Mouse (Mus musculus): ENCODE results near the gene Col10a1.
A peak's percentile ranks its signal among the peaks of the same experiment; 100 is the strongest.
"Not testable (repeated sequence)": the region's sequence is repeated elsewhere in the genome, so short reads cannot be mapped to it uniquely, and the experiment has no call there.

The Col10a1 gene

GRCm38 (mm10) chr10:34389681-34390080 is at the start of gene Col10a1:
TSS of gene Col10a1 (plus strand) at chr10:34389981.
- no peak for DNase-seq (ENCODE audit: low read depth, low spot score)

- DNase-seq (ENCODE audit: low read depth, low spot score), result no peak
These were observed 48.8 kb upstream of the Col10a1 start for GRCm38 (mm10) chr10:34341014-34341413.

- DNase-seq (ENCODE audit: low read depth, low spot score), result no peak
These were observed 47.9 kb upstream of the Col10a1 start for GRCm38 (mm10) chr10:34341886-34342285.

- no peak for DNase-seq (ENCODE audit: low read depth, low spot score)
These were observed 37.6 kb upstream of the Col10a1 start for GRCm38 (mm10) chr10:34352166-34352565.

GRCm38 (mm10) chr10:34358263-34358662 is 31.5 kb upstream of the Col10a1 start:
- DNase-seq (ENCODE audit: low read depth, low spot score), result no peak

GRCm38 (mm10) chr10:34363756-34364155 is 26.0 kb upstream of the Col10a1 start:
- no peak for DNase-seq (ENCODE audit: low read depth, low spot score)

- DNase-seq (ENCODE audit: low read depth, low spot score), result peak; percentile 21
These were observed 21.6 kb upstream of the Col10a1 start for GRCm38 (mm10) chr10:34368138-34368537.

- DNase-seq (ENCODE audit: low read depth, low spot score), result no peak
These were observed 16.4 kb upstream of the Col10a1 start for GRCm38 (mm10) chr10:34373332-34373731.

- no peak for DNase-seq (ENCODE audit: low read depth, low spot score)
These were observed 4.1 kb upstream of the Col10a1 start for GRCm38 (mm10) chr10:34385636-34386035.

GRCm38 (mm10) chr10:34396959-34397358 is 7.2 kb downstream of the Col10a1 start:
- no peak for DNase-seq (ENCODE audit: low read depth, low spot score)

GRCm38 (mm10) chr10:34399267-34399666 is 9.5 kb downstream of the Col10a1 start:
- no peak for DNase-seq (ENCODE audit: low read depth, low spot score)

- DNase-seq (ENCODE audit: low read depth, low spot score), result peak; percentile 97
These were observed 28.5 kb downstream of the Col10a1 start, which contains the start of gene Nt5dc1 for GRCm38 (mm10) chr10:34418204-34418756. TSS of gene Nt5dc1 (minus strand) at chr10:34418552.

- not testable (repeated sequence) for DNase-seq (ENCODE audit: low read depth, low spot score)
These were observed 29.0 kb downstream of the Col10a1 start for GRCm38 (mm10) chr10:34418794-34419193.

GRCm38 (mm10) chr10:34431783-34432182 is 42.0 kb downstream of the Col10a1 start:
- no peak for DNase-seq (ENCODE audit: low read depth, low spot score)

GRCm38 (mm10) chr10:34434191-34434590 is 44.4 kb downstream of the Col10a1 start:
- not testable (repeated sequence) for DNase-seq (ENCODE audit: low read depth, low spot score)

Measured in CD4-positive, CD25-positive, alpha-beta regulatory T cell, adult 2 months (primary cell).